Comparison of ENCODE assay signal across 23 mouse cellular contexts in the genomic region with DNA sequence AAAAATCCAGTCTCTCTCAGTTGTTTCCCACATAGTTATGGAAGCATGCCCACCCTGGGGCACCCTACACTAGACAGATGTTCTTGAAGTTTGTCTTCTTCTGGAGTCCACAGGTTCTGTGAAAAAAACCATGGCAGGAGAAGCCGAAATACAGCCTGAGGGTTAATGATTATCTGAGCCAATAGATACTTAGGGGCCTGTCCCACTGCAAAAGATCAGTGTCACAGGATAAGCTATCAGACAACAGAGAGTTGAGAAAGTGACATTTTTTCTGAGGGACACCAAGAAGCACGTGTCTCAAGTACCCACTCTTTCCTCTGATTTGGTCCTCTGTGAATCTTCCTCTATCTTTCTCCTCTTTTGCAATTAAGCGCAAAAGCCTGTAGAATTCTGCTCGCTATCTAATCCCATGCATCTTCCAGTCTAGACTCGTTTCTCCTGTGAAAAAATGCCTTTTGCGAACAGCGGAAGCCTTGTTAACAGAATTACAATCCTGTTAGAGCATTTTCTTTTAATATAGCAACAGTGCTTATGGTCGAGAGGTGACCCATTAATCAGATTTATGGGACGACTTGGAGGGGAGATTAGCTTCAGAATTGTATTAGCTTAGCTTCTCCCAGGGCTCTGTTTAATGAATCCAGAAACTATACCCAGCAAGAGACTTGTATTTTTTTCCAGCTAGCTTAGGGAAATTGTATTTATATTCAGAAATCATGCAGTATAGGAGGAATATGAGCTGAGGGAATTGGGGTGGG. TPM values are rescaled to one million over a fixed set of nuclear protein-coding genes. Genes with fewer than 3 reads are reported as not detected.
A peak's percentile ranks its signal among the peaks of the same experiment; 100 is the strongest.
DNase-seq lines count a peak whose midpoint lies in the region; ATAC-seq and TF ChIP-seq lines count a peak whose summit lies in the region.
"Had no signal": no experiment of that assay in that cellular context is flagged by ENCODE, and none has a peak within 500 bp of the region (broad histone marks: within the 10 kb centered on the region; RNA-seq: fewer than 3 reads in every experiment).

No protein-coding gene starts in this region.

- 73% methylated on average over 9 of the region's 9 CpGs for WGBS in hindbrain, embryonic 16.5 days
- WGBS in hindbrain, embryonic 13.5 days, result 74% methylated on average over 9 of the region's 9 CpGs
- WGBS in neural tube, embryonic 13.5 days, result 53% methylated on average over 9 of the region's 9 CpGs
- WGBS in small intestine, adult 2 months, result 49% methylated on average over 9 of the region's 9 CpGs

- DNase-seq in neural tube, embryonic 10.5 days (ENCODE audit: extremely low spot score, low spot score), result no peak
- DNase-seq in layer of hippocampus, adult 9-11 months, result no peak
- DNase-seq: adrenal gland, postnatal 10 days; B cell, adult 2 months; cerebellum, adult 11 months; cerebellum, adult 8-10 months; cerebellum, postnatal 14 days; gastrocnemius, postnatal 10 days; heart, adult 2 months; heart, postnatal 14 days had no signal

- H3K36me3 ChIP-seq in hindbrain, embryonic 16.5 days (ENCODE audit: control insufficient read depth, insufficient read depth, low read length), result no peaks in the 10 kb centered on the region
- no peaks in the 10 kb centered on the region for H3K36me3 ChIP-seq in hindbrain, embryonic 13.5 days
- H3K36me3 ChIP-seq in neural tube, embryonic 13.5 days, result no peaks in the 10 kb centered on the region
- H3K36me3 ChIP-seq in small intestine, adult 2 months (ENCODE audit: control insufficient read depth, insufficient read depth, low read length), result peaks cover 17% of the 10 kb centered on the region
- H3K36me3 ChIP-seq: embryonic facial prominence, embryonic 13.5 days; forebrain, embryonic 12.5 days; G1E; heart, embryonic 15.5 days had no signal

- TF ChIP-seq POLR2A in small intestine, adult 2 months (IDR thresholded peaks at IDR 0.05; ENCODE audit: low read depth, low read length), result no peak

- no peaks in the 10 kb centered on the region for H3K27me3 ChIP-seq in hindbrain, embryonic 16.5 days (replicated peaks; ENCODE audit: control insufficient read depth, insufficient read depth, low read length)
- H3K27me3 ChIP-seq in hindbrain, embryonic 13.5 days, result no peaks in the 10 kb centered on the region
- H3K27me3 ChIP-seq in neural tube, embryonic 13.5 days, result no peaks in the 10 kb centered on the region
- H3K27me3 ChIP-seq in small intestine, adult 2 months (ENCODE audit: control insufficient read depth, insufficient read depth, low read length), result no peaks in the 10 kb centered on the region
- H3K27me3 ChIP-seq: embryonic facial prominence, embryonic 13.5 days; forebrain, embryonic 12.5 days; heart, embryonic 15.5 days had no signal

- H3K9ac ChIP-seq in hindbrain, embryonic 16.5 days (ENCODE audit: low read depth, low read length), result no peak overlapping the region
- no peak overlapping the region for H3K9ac ChIP-seq in hindbrain, embryonic 13.5 days
- H3K9ac ChIP-seq in neural tube, embryonic 13.5 days, result no peak overlapping the region
- H3K9ac ChIP-seq: embryonic facial prominence, embryonic 13.5 days; forebrain, embryonic 12.5 days; heart, embryonic 15.5 days; hindbrain, embryonic 14.5 days had no signal

- no peaks in the 10 kb centered on the region for H3K4me1 ChIP-seq in hindbrain, embryonic 16.5 days (ENCODE audit: control insufficient read depth, insufficient read depth, low read depth, low read length)
- H3K4me1 ChIP-seq in hindbrain, embryonic 13.5 days (replicated peaks), result no peaks in the 10 kb centered on the region
- no peaks in the 10 kb centered on the region for H3K4me1 ChIP-seq in neural tube, embryonic 13.5 days (replicated peaks)
- H3K4me1 ChIP-seq in small intestine, adult 2 months (ENCODE audit: control insufficient read depth, insufficient read depth, insufficient read length, low read length), result peaks cover 11% of the 10 kb centered on the region
- H3K4me1 ChIP-seq: forebrain, embryonic 12.5 days; heart, embryonic 15.5 days had no signal

- no peak for TF ChIP-seq CTCF in small intestine, adult 2 months (IDR thresholded peaks at IDR 0.05; ENCODE audit: extremely low read depth, insufficient read length, insufficient replicate concordance, low read depth, low read length)

- H3K27ac ChIP-seq in hindbrain, embryonic 16.5 days (ENCODE audit: low read depth, low read length), result no peak overlapping the region
- H3K27ac ChIP-seq in hindbrain, embryonic 13.5 days, result no peak overlapping the region
- H3K27ac ChIP-seq in neural tube, embryonic 13.5 days (replicated peaks), result no peak overlapping the region
- peak overlapping the region; percentile 33 for H3K27ac ChIP-seq in small intestine, adult 2 months (ENCODE audit: insufficient read depth, low read depth, low read length)
- H3K27ac ChIP-seq: embryonic facial prominence, embryonic 13.5 days; forebrain, embryonic 12.5 days; heart, adult 2 months; heart, embryonic 15.5 days; hindbrain, embryonic 14.5 days had no signal

- H3K9me3 ChIP-seq in hindbrain, embryonic 16.5 days (ENCODE audit: control insufficient read depth, low read length), result no peaks in the 10 kb centered on the region
- no peaks in the 10 kb centered on the region for H3K9me3 ChIP-seq in hindbrain, embryonic 13.5 days
- H3K9me3 ChIP-seq in neural tube, embryonic 13.5 days, result no peaks in the 10 kb centered on the region
- H3K9me3 ChIP-seq: embryonic facial prominence, embryonic 13.5 days; forebrain, embryonic 12.5 days; heart, embryonic 15.5 days had no signal

- peak; percentile 45; the same call in 1 of the 2 replicates for ATAC-seq in hindbrain, embryonic 16.5 days
- ATAC-seq in hindbrain, embryonic 13.5 days (ENCODE audit: low FRiP score), result no peak
- ATAC-seq in neural tube, embryonic 13.5 days (ENCODE audit: low read depth), result peak; percentile 59
- no peak for ATAC-seq in activated CD4-positive, CD25-positive, alpha-beta regulatory T cell, adult 4 months
- ATAC-seq: CD4-positive, CD25-positive, alpha-beta regulatory T cell, adult 4 months; forebrain, embryonic 16.5 days had no signal

- no peak overlapping the region for H3K4me2 ChIP-seq in hindbrain, embryonic 16.5 days (ENCODE audit: low read length)
- no peak overlapping the region for H3K4me2 ChIP-seq in hindbrain, embryonic 13.5 days
- H3K4me2 ChIP-seq in neural tube, embryonic 13.5 days, result no peak overlapping the region
- H3K4me2 ChIP-seq: embryonic facial prominence, embryonic 13.5 days; forebrain, embryonic 12.5 days; heart, embryonic 11.5 days; heart, embryonic 15.5 days; hindbrain, embryonic 14.5 days had no signal

- no peak overlapping the region for H3K4me3 ChIP-seq in hindbrain, embryonic 16.5 days (ENCODE audit: low read length)
- no peak overlapping the region for H3K4me3 ChIP-seq in hindbrain, embryonic 13.5 days
- H3K4me3 ChIP-seq in neural tube, embryonic 13.5 days, result no peak overlapping the region
- no peak overlapping the region for H3K4me3 ChIP-seq in small intestine, adult 2 months (ENCODE audit: low read depth, low read length)
- H3K4me3 ChIP-seq: embryonic facial prominence, embryonic 13.5 days; forebrain, embryonic 12.5 days; heart, adult 2 months; heart, embryonic 15.5 days had no signal

RNA-seq across cellular contexts. Expression of a gene that starts 10.7 kb away (rescaled TPM):
- 0.27 and 0.31 TPM in 2 replicates for polyA plus RNA-seq in hindbrain, embryonic 16.5 days (2015; fragmentation: Nextera tagmentation; extraction: Ambion mirVana)
- 0.52 and 0.60 TPM in 2 replicates for polyA plus RNA-seq in hindbrain, embryonic 13.5 days (2015; fragmentation: Nextera tagmentation; extraction: Ambion mirVana)
- 0.56 and 0.98 TPM in 2 replicates for polyA plus RNA-seq in neural tube, embryonic 13.5 days (2015; fragmentation: Nextera tagmentation; extraction: Ambion mirVana)
- polyA plus RNA-seq in small intestine, adult 2 months (2012; rRNA removed), result 12.0 and 15.2 TPM in 2 replicates
- polyA plus RNA-seq in activated CD4-positive, CD25-positive, alpha-beta regulatory T cell, adult 4 months (2017; shearing (Covaris generic)), result not detected
- polyA plus RNA-seq: CD4-positive, CD25-positive, alpha-beta regulatory T cell, adult 4 months; G1E; heart, embryonic 11.5 days; heart, embryonic 15.5 days had no signal

Comparison
In these comparisons a context has a peak if more than half of its experiments do, and no peak if none do; other contexts are left out.
1. ATAC-seq: peak in hindbrain, embryonic 16.5 days (single experiment) and neural tube, embryonic 13.5 days (single experiment); none in hindbrain, embryonic 13.5 days (single experiment) and activated CD4-positive, CD25-positive, alpha-beta regulatory T cell, adult 4 months (single experiment).